9 mouse cellular contexts compared by ENCODE assay signal in genomic region chr1:136018390-136019189, GRCm38 (mm10). TPM values are rescaled to one million over a fixed set of nuclear protein-coding genes. Genes with fewer than 3 reads are reported as not detected.
DNase-seq lines count a peak whose midpoint lies in the region; ATAC-seq and TF ChIP-seq lines count a peak whose summit lies in the region.
"Had no signal": no experiment of that assay in that cellular context is flagged by ENCODE, and none has a peak within 500 bp of the region (broad histone marks: within the 10 kb centered on the region; RNA-seq: fewer than 3 reads in every experiment).

No protein-coding gene starts in this region.

- no peak for TF ChIP-seq CTCF in heart, adult 2 months (IDR thresholded peaks at IDR 0.05)
- no peak for TF ChIP-seq CTCF in hindbrain, postnatal 0 days (IDR thresholded peaks at IDR 0.05; ENCODE audit: low read depth)

- no peaks in the 10 kb centered on the region for H3K4me1 ChIP-seq in heart, adult 2 months (ENCODE audit: control insufficient read depth, insufficient read depth, low read length)
- H3K4me1 ChIP-seq in erythroblast, embryonic 14.5 days (ENCODE audit: control insufficient read depth): peaks cover 86% of the 10 kb centered on the region
- no peaks in the 10 kb centered on the region; the same call in 1 of the 2 replicates for H3K4me1 ChIP-seq in hindbrain, postnatal 0 days (ENCODE audit: insufficient read depth, low read length)
- H3K4me1 ChIP-seq in liver, embryonic 13.5 days (replicated peaks): peaks cover 61% of the 10 kb centered on the region
- peaks cover 14% of the 10 kb centered on the region for H3K4me1 ChIP-seq in neural tube, embryonic 12.5 days

- peak overlapping the region; percentile 63 for H3K27ac ChIP-seq in heart, adult 2 months
- peak overlapping the region; percentile 71 for H3K27ac ChIP-seq in hindbrain, postnatal 0 days
- H3K27ac ChIP-seq in liver, embryonic 13.5 days: peak overlapping the region; percentile 92
- H3K27ac ChIP-seq in neural tube, embryonic 12.5 days: peak overlapping the region; percentile 27; the same call in 1 of the 2 replicates

- H3K9me3 ChIP-seq in erythroblast, embryonic 14.5 days (ENCODE audit: control insufficient read depth, low read length): no peaks in the 10 kb centered on the region
- no peaks in the 10 kb centered on the region for H3K9me3 ChIP-seq in hindbrain, postnatal 0 days (ENCODE audit: low read length)
- H3K9me3 ChIP-seq in liver, embryonic 13.5 days (replicated peaks): no peaks in the 10 kb centered on the region
- no peaks in the 10 kb centered on the region for H3K9me3 ChIP-seq in neural tube, embryonic 12.5 days

- peak in 1 of 2 experiments; percentile 26 for DNase-seq in heart, adult 2 months
- DNase-seq in heart, adult 9 months (ENCODE audit: low spot score in 2 of 2): no peak
- DNase-seq in adrenal gland, postnatal 36 days: peak; percentile 19 to 43
- DNase-seq in hindbrain, postnatal 0 days (ENCODE audit: low spot score): peak; percentile 33
- DNase-seq in liver, embryonic 13.5 days: peak; percentile 41
- peak; percentile 62 for DNase-seq in thymus, postnatal 4 days

- peak overlapping the region; percentile 93 for H3K4me3 ChIP-seq in heart, adult 2 months
- H3K4me3 ChIP-seq in erythroblast, embryonic 14.5 days (replicated peaks): peak overlapping the region; percentile 94
- peak overlapping the region; percentile 63 for H3K4me3 ChIP-seq in hindbrain, postnatal 0 days (ENCODE audit: low read length)
- peak overlapping the region; percentile 83 for H3K4me3 ChIP-seq in liver, embryonic 13.5 days (replicated peaks)
- H3K4me3 ChIP-seq in neural tube, embryonic 12.5 days: peak overlapping the region; percentile 83

- H3K9ac ChIP-seq in heart, adult 2 months (ENCODE audit: low read depth, low read length): peak overlapping the region; percentile 83
- H3K9ac ChIP-seq in hindbrain, postnatal 0 days (replicated peaks; ENCODE audit: low read length): peak overlapping the region; percentile 66
- H3K9ac ChIP-seq in liver, embryonic 13.5 days: peak overlapping the region; percentile 93
- H3K9ac ChIP-seq in neural tube, embryonic 12.5 days: peak overlapping the region; percentile 91

- TF ChIP-seq POLR2A in heart, adult 2 months (IDR thresholded peaks at IDR 0.05; ENCODE audit: insufficient read depth, low read depth, low read length): no peak

- ATAC-seq in hindbrain, postnatal 0 days: peak; percentile 33
- peak; percentile 34 for ATAC-seq in liver, embryonic 13.5 days (ENCODE audit: low read depth)
- ATAC-seq in neural tube, embryonic 12.5 days (ENCODE audit: low FRiP score, low read depth): peak; percentile 48

- WGBS in heart, adult 2 months: 11% methylated on average over 24 of the region's 24 CpGs
- 4% methylated on average over 24 of the region's 24 CpGs for WGBS in hindbrain, postnatal 0 days
- WGBS in liver, embryonic 13.5 days (ENCODE audit: insufficient replicate concordance): 16% methylated on average over 24 of the region's 24 CpGs
- WGBS in neural tube, embryonic 12.5 days: 10% methylated on average over 24 of the region's 24 CpGs

- H3K27me3 ChIP-seq in heart, adult 2 months (ENCODE audit: control insufficient read depth, insufficient read depth, low read length): no peaks in the 10 kb centered on the region
- no peaks in the 10 kb centered on the region for H3K27me3 ChIP-seq in erythroblast, embryonic 14.5 days (ENCODE audit: control insufficient read depth)
- H3K27me3 ChIP-seq in hindbrain, postnatal 0 days (ENCODE audit: insufficient read depth, low read length): no peaks in the 10 kb centered on the region
- no peaks in the 10 kb centered on the region for H3K27me3 ChIP-seq in liver, embryonic 13.5 days
- H3K27me3 ChIP-seq in neural tube, embryonic 12.5 days (replicated peaks): no peaks in the 10 kb centered on the region

- TF ChIP-seq EP300 in heart, adult 2 months (IDR thresholded peaks at IDR 0.05; ENCODE audit: insufficient read depth, low read depth, low read length): no peak

- peak overlapping the region; percentile 88 for H3K4me2 ChIP-seq in hindbrain, postnatal 0 days (ENCODE audit: low read depth, low read length)
- H3K4me2 ChIP-seq in liver, embryonic 13.5 days: peak overlapping the region; percentile 89
- peak overlapping the region; percentile 96 for H3K4me2 ChIP-seq in neural tube, embryonic 12.5 days (replicated peaks)

- intact Hi-C loops in heart, adult 2 months (cut with DNase I): no loop called here

- no peaks in the 10 kb centered on the region for H3K36me3 ChIP-seq in heart, adult 2 months (ENCODE audit: control insufficient read depth, insufficient read depth, low read length)
- H3K36me3 ChIP-seq in erythroblast, embryonic 14.5 days (ENCODE audit: control insufficient read depth): peaks cover 52% of the 10 kb centered on the region
- peaks cover 15% of the 10 kb centered on the region; the same call in 1 of the 2 replicates for H3K36me3 ChIP-seq in hindbrain, postnatal 0 days (ENCODE audit: insufficient read depth, low read length)
- H3K36me3 ChIP-seq in liver, embryonic 13.5 days: peaks cover 41% of the 10 kb centered on the region
- H3K36me3 ChIP-seq in neural tube, embryonic 12.5 days: peaks cover 28% of the 10 kb centered on the region

- H3K79me2 ChIP-seq in heart, adult 2 months (replicated peaks; ENCODE audit: control insufficient read depth, insufficient read depth, low read length): no peaks in the 10 kb centered on the region

RNA-seq across cellular contexts. Expression of gene Tmem9, which starts 10.6 kb away (rescaled TPM):
- 10 to 100 TPM; 11.1 to 13.1 TPM for total RNA-seq in heart, adult 2 months (2021)
- polyA plus RNA-seq in heart, adult 2 months (2012; rRNA removed): 28.6 and 47.8 TPM in 2 replicates
- 10 to 100 TPM; 32.4 to 43.1 TPM for total RNA-seq in adrenal gland, postnatal 36 days (2021)
- 8.2 and 10.2 TPM in 2 replicates for polyA plus RNA-seq in erythroblast, embryonic 14.5 days (2012)
- total RNA-seq in hindbrain, postnatal 0 days (2014; rRNA removed): 152 and 166 TPM in 2 replicates
- 195 and 196 TPM in 2 replicates for polyA plus RNA-seq in hindbrain, postnatal 0 days (2015; fragmentation: Nextera tagmentation; extraction: Ambion mirVana)
- 90.9 and 95.3 TPM in 2 replicates for polyA plus RNA-seq in liver, embryonic 13.5 days (2015; fragmentation: Nextera tagmentation; extraction: Ambion mirVana)
- 151 and 152 TPM in 2 replicates for polyA plus RNA-seq in neural tube, embryonic 12.5 days (2016; fragmentation: Nextera tagmentation; extraction: Ambion mirVana)

RNA-seq across cellular contexts. Expression of gene Igfn1, which starts 12.4 kb away (rescaled TPM):
- not detected for total RNA-seq in heart, adult 2 months (2021)
- not detected in 2 replicates for polyA plus RNA-seq in heart, adult 2 months (2012; rRNA removed)
- total RNA-seq in adrenal gland, postnatal 36 days (2021): under 1 TPM in 1 of 2 experiments, not detected in 1; 0.07 TPM
- not detected in 2 replicates for polyA plus RNA-seq in erythroblast, embryonic 14.5 days (2012)
- total RNA-seq in hindbrain, postnatal 0 days (2014; rRNA removed): 0.11 TPM in 1 of 2 replicates, not detected in the other
- polyA plus RNA-seq in hindbrain, postnatal 0 days (2015; fragmentation: Nextera tagmentation; extraction: Ambion mirVana): 0.04 and 0.05 TPM in 2 replicates
- not detected in 2 replicates for polyA plus RNA-seq in liver, embryonic 13.5 days (2015; fragmentation: Nextera tagmentation; extraction: Ambion mirVana)
- not detected in 2 replicates for polyA plus RNA-seq in neural tube, embryonic 12.5 days (2016; fragmentation: Nextera tagmentation; extraction: Ambion mirVana)

RNA-seq across cellular contexts. Expression of gene Ascl5, which starts 32.0 kb away (rescaled TPM):
- total RNA-seq in heart, adult 2 months (2021): not detected
- not detected in 2 replicates for polyA plus RNA-seq in heart, adult 2 months (2012; rRNA removed)
- not detected for total RNA-seq in adrenal gland, postnatal 36 days (2021)
- polyA plus RNA-seq in erythroblast, embryonic 14.5 days (2012): 0.07 TPM in 1 of 2 replicates, not detected in the other
- not detected in 2 replicates for total RNA-seq in hindbrain, postnatal 0 days (2014; rRNA removed)
- 0.38 and 0.47 TPM in 2 replicates for polyA plus RNA-seq in hindbrain, postnatal 0 days (2015; fragmentation: Nextera tagmentation; extraction: Ambion mirVana)
- not detected in 2 replicates for polyA plus RNA-seq in liver, embryonic 13.5 days (2015; fragmentation: Nextera tagmentation; extraction: Ambion mirVana)
- polyA plus RNA-seq in neural tube, embryonic 12.5 days (2016; fragmentation: Nextera tagmentation; extraction: Ambion mirVana): not detected in 2 replicates
- total RNA-seq: adrenal gland, postnatal 4 days had no signal

RNA-seq across cellular contexts. Expression of gene Cacna1s, which starts 34.0 kb away (rescaled TPM):
- total RNA-seq in heart, adult 2 months (2021): 1 to 10 TPM; 8.0 to 9.1 TPM
- 11.4 and 12.4 TPM in 2 replicates for polyA plus RNA-seq in heart, adult 2 months (2012; rRNA removed)
- total RNA-seq in adrenal gland, postnatal 36 days (2021): under 1 TPM; 0.10 to 0.23 TPM
- polyA plus RNA-seq in erythroblast, embryonic 14.5 days (2012): not detected in 2 replicates
- total RNA-seq in hindbrain, postnatal 0 days (2014; rRNA removed): 1.9 and 4.1 TPM in 2 replicates
- 0.53 and 0.69 TPM in 2 replicates for polyA plus RNA-seq in hindbrain, postnatal 0 days (2015; fragmentation: Nextera tagmentation; extraction: Ambion mirVana)
- 0.09 and 0.10 TPM in 2 replicates for polyA plus RNA-seq in liver, embryonic 13.5 days (2015; fragmentation: Nextera tagmentation; extraction: Ambion mirVana)
- 0.81 and 0.93 TPM in 2 replicates for polyA plus RNA-seq in neural tube, embryonic 12.5 days (2016; fragmentation: Nextera tagmentation; extraction: Ambion mirVana)

Comparison
In these comparisons a context has a peak if more than half of its experiments do, and no peak if none do; other contexts are left out.
1. DNase-seq: peak in adrenal gland, postnatal 36 days (2 of 2), hindbrain, postnatal 0 days (single experiment), liver, embryonic 13.5 days (single experiment) and thymus, postnatal 4 days (single experiment); none in heart, adult 9 months (0 of 2).
2. H3K27ac ChIP-seq: peak in every context shown above with its lines; median percentile 92 in liver, embryonic 13.5 days; 71 in hindbrain, postnatal 0 days; 63 in heart, adult 2 months; 27 in neural tube, embryonic 12.5 days.
3. Peak in every context shown above with its lines, with median percentiles within 50 percentile points of each other: H3K4me3 ChIP-seq, H3K9ac ChIP-seq, ATAC-seq and H3K4me2 ChIP-seq.